Mouse (Mus musculus): ENCODE results near the gene Gtf2h3.
"Not testable (repeated sequence)": the region's sequence is repeated elsewhere in the genome, so short reads cannot be mapped to it uniquely, and the experiment has no call there.

Gene Gtf2h3

GRCm38 (mm10) chr5:124555145-124555544, 23.8 kb upstream of the Gtf2h3 start:
- CTCF ChIA-PET: no interaction called here

GRCm38 (mm10) chr5:124571068-124571467, 7.9 kb upstream of the Gtf2h3 start:
- CTCF ChIA-PET: no interaction called here

GRCm38 (mm10) chr5:124575467-124575866, 3.5 kb upstream of the Gtf2h3 start:
- CTCF ChIA-PET: no interaction called here

GRCm38 (mm10) chr5:124582515-124582914, 3.6 kb downstream of the Gtf2h3 start:
- CTCF ChIA-PET: no interaction called here

GRCm38 (mm10) chr5:124592768-124593167, 13.8 kb downstream of the Gtf2h3 start:
- CTCF ChIA-PET: no interaction called here

- CTCF ChIA-PET: no interaction called here
Observed at GRCm38 (mm10) chr5:124598224-124599174, 19.6 kb downstream of the Gtf2h3 start.

GRCm38 (mm10) chr5:124599726-124600125, 20.8 kb downstream of the Gtf2h3 start:
- CTCF ChIA-PET: not testable (repeated sequence)

- CTCF ChIA-PET: no interaction called here
Observed at GRCm38 (mm10) chr5:124602349-124602748, 23.4 kb downstream of the Gtf2h3 start.

- CTCF ChIA-PET: no interaction called here
Observed at GRCm38 (mm10) chr5:124604296-124604695, 25.4 kb downstream of the Gtf2h3 start.

- CTCF ChIA-PET: no interaction called here
Observed at GRCm38 (mm10) chr5:124605041-124605622, 26.2 kb downstream of the Gtf2h3 start.

GRCm38 (mm10) chr5:124610965-124611364, 32.0 kb downstream of the Gtf2h3 start:
- CTCF ChIA-PET: interaction anchor here (0.6 kb wide), 1 partner anchor 130 kb away, joined by 6 read pairs; no protein-coding TSS in a partner anchor

GRCm38 (mm10) chr5:124614709-124615108, 35.8 kb downstream of the Gtf2h3 start:
- CTCF ChIA-PET: no interaction called here

GRCm38 (mm10) chr5:124618711-124619110, 39.8 kb downstream of the Gtf2h3 start:
- CTCF ChIA-PET: interaction anchor here (0.5 kb wide), 1 partner anchor 15 kb away, joined by 3 read pairs; no protein-coding TSS in a partner anchor

GRCm38 (mm10) chr5:124621362-124621761, 42.4 kb downstream of the Gtf2h3 start:
- CTCF ChIA-PET: no interaction called here

- CTCF ChIA-PET: no interaction called here
Observed at GRCm38 (mm10) chr5:124622890-124623289, 44.0 kb downstream of the Gtf2h3 start.

GRCm38 (mm10) chr5:124624291-124624690, 45.4 kb downstream of the Gtf2h3 start:
- CTCF ChIA-PET: no interaction called here

GRCm38 (mm10) chr5:124628448-124629363, 49.8 kb downstream of the Gtf2h3 start, which contains the start of gene Atp6v0a2:
Atp6v0a2 (plus strand) TSS chr5:124628576.
- CTCF ChIA-PET: no interaction called here

GRCm38 (mm10) chr5:124629641-124630040, 50.7 kb downstream of the Gtf2h3 start:
- CTCF ChIA-PET: no interaction called here

- CTCF ChIA-PET: no interaction called here
Observed at GRCm38 (mm10) chr5:124631685-124632084, 52.7 kb downstream of the Gtf2h3 start.

- CTCF ChIA-PET: no interaction called here
Observed at GRCm38 (mm10) chr5:124632461-124632860, 53.5 kb downstream of the Gtf2h3 start.

- CTCF ChIA-PET: interaction anchor here (0.8 kb wide), 1 partner anchor 15 kb away, joined by 3 read pairs; no protein-coding TSS in a partner anchor
Observed at GRCm38 (mm10) chr5:124633425-124633824, 54.5 kb downstream of the Gtf2h3 start.

GRCm38 (mm10) chr5:124635068-124635467, 56.1 kb downstream of the Gtf2h3 start:
- CTCF ChIA-PET: interaction anchor here (0.6 kb wide), 1 partner anchor 1777 kb away, joined by 3 read pairs; no protein-coding TSS in a partner anchor
